Mouse (Mus musculus): ENCODE data around the gene Cilp2.

Gene Cilp2

GRCm38 (mm10) chr8:69870003-69870765, 17.3 kb downstream of the Cilp2 start:
- DNase-seq, result no peak

GRCm38 (mm10) chr8:69867696-69868326, 19.7 kb downstream of the Cilp2 start:
- no peak for DNase-seq

GRCm38 (mm10) chr8:69864180-69864579, 23.3 kb downstream of the Cilp2 start:
- no peak for DNase-seq

GRCm38 (mm10) chr8:69863387-69864020, 24.0 kb downstream of the Cilp2 start:
- no peak for DNase-seq

GRCm38 (mm10) chr8:69861251-69861650, 26.2 kb downstream of the Cilp2 start:
- DNase-seq, result no peak

- DNase-seq, result no peak
Measured at GRCm38 (mm10) chr8:69860807-69861206, 26.7 kb downstream of the Cilp2 start.

GRCm38 (mm10) chr8:69853869-69854268, 33.6 kb downstream of the Cilp2 start:
- no peak for DNase-seq

- DNase-seq, result no peak
Measured at GRCm38 (mm10) chr8:69850926-69851506, 36.5 kb downstream of the Cilp2 start.

GRCm38 (mm10) chr8:69849899-69850298, 37.6 kb downstream of the Cilp2 start:
- no peak for DNase-seq

GRCm38 (mm10) chr8:69848951-69849350, 38.5 kb downstream of the Cilp2 start:
- DNase-seq, result no peak

- no peak for DNase-seq
Measured at GRCm38 (mm10) chr8:69847167-69848065, 40.1 kb downstream of the Cilp2 start.

- no peak for DNase-seq
Measured at GRCm38 (mm10) chr8:69837057-69837682, 50.3 kb downstream of the Cilp2 start.

- DNase-seq, result peak; percentile 90
Measured at GRCm38 (mm10) chr8:69832298-69832853, 55.1 kb downstream of the Cilp2 start, which contains the start of gene Pbx4. Gene Pbx4, plus strand, starts transcription at chr8:69832491.

Measured in right cerebral cortex, postnatal 4 days (tissue).